Mouse (Mus musculus) intestine, postnatal 0 days (tissue): Measurements from ENCODE around the gene Cdh1. TPM values are rescaled to one million over a fixed set of nuclear protein-coding genes. Genes with fewer than 3 reads are reported as not detected.
A peak's percentile ranks its signal among the peaks of the same experiment; 100 is the strongest.
"Not testable (repeated sequence)": the region's sequence is repeated elsewhere in the genome, so short reads cannot be mapped to it uniquely, and the experiment has no call there.

Experiments
- ATAC-seq: fragments of 200-750 bp; cut with Nextera tagmentation; 2 replicates; pipeline ENCODE4 v1.8.0; 2017; ENCODE audit warnings: mild to moderate bottlenecking, moderate TSS enrichment, moderate library complexity
- H3K27ac ChIP-seq: fragments of 300-500 bp; sonication (generic); 2 replicates; pipeline ENCODE4 v1.5.1; 2014; ENCODE audit warnings: mild to moderate bottlenecking, low read depth, low read length, moderate library complexity
- H3K27me3 ChIP-seq: fragments of 300-500 bp; sonication (generic); replicated peaks from 2 replicates; pipeline ENCODE4 v1.6.1; 2014; ENCODE audit warnings: low read length, mixed read lengths; ENCODE audit not compliant: control insufficient read depth, insufficient read depth
- H3K36me3 ChIP-seq: fragments of 300-500 bp; sonication (generic); 2 replicates; pipeline ENCODE4 v1.6.1; 2014; ENCODE audit warnings: mild to moderate bottlenecking, moderate library complexity; ENCODE audit not compliant: control insufficient read depth, insufficient read depth
- H3K4me1 ChIP-seq: fragments of 300-500 bp; sonication (generic); replicated peaks from 2 replicates; pipeline ENCODE4 v1.6.1; 2014; ENCODE audit warnings: antibody characterized with exemption, low read length, mixed read lengths; ENCODE audit not compliant: control insufficient read depth, insufficient read depth
- H3K4me2 ChIP-seq: fragments of 300-500 bp; sonication (generic); replicated peaks from 2 replicates; pipeline ENCODE4 v1.6.1; 2014; ENCODE audit warnings: low read depth, mild to moderate bottlenecking, moderate library complexity
- H3K4me3 ChIP-seq: fragments of 300-500 bp; sonication (generic); 2 replicates; pipeline ENCODE4 v1.5.1; 2014; ENCODE audit warnings: low read depth, low read length
- H3K9ac ChIP-seq: fragments of 300-500 bp; sonication (generic); 2 replicates; pipeline ENCODE4 v1.6.1; 2014; ENCODE audit warnings: mild to moderate bottlenecking, low read depth, low read length
- H3K9me3 ChIP-seq: fragments of 300-500 bp; sonication (generic); 2 replicates; pipeline ENCODE4 v1.6.1; 2016; ENCODE audit warnings: mixed run types; ENCODE audit not compliant: control insufficient read depth
- CTCF ChIP-seq: sonication (generic); IDR thresholded peaks from 2 replicates; pipeline ENCODE4 v1.5.1; 2016; ENCODE audit warnings: low read depth, mild to moderate bottlenecking, control low read depth, antibody characterized with exemption, moderate library complexity
- WGBS: fragments of 180-500 bp; shearing (Covaris S2); extraction: QIAGEN DNeasy Blood & Tissue Kit; methylation state at CpG from one replicate; pipeline ENCODE4 v1.1.7; 2014; 5-methylcytosine and 5-hydroxymethylcytosine counted together
- polyA plus RNA-seq: library from polyadenylated mRNA; unstranded; fragments of >200 nt; fragmentation: Nextera tagmentation; extraction: Ambion mirVana; gene quantifications from 2 replicates; pipeline ENCODE4 v1.2.1, GENCODE M21; 2015

The Cdh1 gene
- polyA plus RNA-seq, 1 experiment from 2014 or later, result 82.1 TPM

DNA sequence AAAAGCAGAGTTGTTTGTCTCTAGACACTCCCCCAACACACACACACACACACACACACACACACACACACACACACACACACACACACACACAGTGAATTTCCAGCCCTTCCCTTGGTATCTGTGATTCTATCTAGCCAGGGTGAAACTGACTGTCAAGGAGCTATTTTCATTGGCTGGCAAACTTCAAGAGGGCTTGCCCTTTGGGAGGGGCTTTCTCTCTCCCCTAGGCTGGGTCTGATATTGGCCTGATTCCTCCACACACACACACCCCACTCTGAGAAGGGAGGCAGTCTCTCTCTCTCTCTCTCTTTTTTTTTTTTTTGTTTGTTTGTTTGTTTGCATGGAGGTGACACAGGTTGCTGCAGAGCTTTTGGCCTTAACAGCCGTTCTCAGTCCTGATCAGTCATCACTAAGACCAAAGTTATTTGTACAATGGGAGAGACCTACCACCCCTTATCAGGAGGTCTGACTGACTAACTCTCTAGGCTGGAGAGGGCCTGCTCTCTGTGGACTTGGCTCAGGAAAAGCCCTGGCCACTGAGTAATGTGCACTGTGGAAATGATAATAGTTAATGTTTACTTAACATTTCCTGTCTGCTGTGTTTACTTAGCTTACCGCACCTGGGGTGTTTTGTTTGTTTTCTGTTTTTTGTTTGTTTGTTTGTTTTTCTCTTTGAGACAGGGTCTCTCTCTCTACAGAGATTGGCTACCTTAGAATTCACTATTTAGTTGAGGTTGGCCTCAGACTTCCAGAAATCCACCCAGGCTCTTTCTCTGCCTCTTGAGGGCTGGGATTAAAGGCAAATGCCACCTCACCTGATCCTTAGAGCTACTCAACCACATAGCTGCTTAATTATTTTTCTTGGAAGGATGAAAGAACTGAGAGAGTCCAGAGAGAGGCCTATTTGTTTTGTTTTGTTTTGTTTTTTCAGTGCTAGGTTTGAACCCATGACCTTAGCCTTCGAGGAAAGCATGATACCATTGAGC, 14.4 kb upstream of the Cdh1 start:
- 39% methylated on average over 3 of the region's 3 CpGs for WGBS

DNA sequence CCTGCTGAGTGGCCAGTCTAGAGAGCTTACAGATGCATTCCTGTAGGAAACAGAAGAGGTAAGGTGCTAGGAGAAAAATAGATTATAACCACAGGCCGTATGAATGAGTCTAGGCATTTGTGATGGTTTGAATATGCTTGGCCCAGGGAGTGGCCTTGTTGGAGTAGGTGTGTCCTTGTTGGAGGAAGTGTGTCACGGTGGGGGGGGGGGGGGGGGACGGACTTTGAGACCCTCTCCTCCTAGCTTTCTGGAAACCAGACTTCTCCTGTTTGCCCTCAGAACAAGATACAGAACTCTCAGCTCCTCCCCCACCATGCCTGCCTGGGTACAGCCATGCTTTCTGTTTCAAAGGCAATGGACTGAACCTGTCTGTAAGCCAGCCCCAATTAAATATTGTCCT, 10.7 kb upstream of the Cdh1 start:
- no peak overlapping the region for H3K4me3 ChIP-seq
- no peak for TF ChIP-seq CTCF
- H3K4me1 ChIP-seq, result 0 out of 2 replicates have a peak, but pooled peaks cover 3% of the 10 kb centered on the region
- H3K9me3 ChIP-seq, result no peaks in the 10 kb centered on the region
- 25% methylated on average over 3 of the region's 3 CpGs for WGBS
- H3K27ac ChIP-seq, result no peak overlapping the region
- H3K9ac ChIP-seq, result no peak overlapping the region
- ATAC-seq, result peak; percentile 75
- no peaks in the 10 kb centered on the region for H3K36me3 ChIP-seq
- no peak overlapping the region for H3K4me2 ChIP-seq
- H3K27me3 ChIP-seq, result no peaks in the 10 kb centered on the region

More for the DNA sequence above, 14.4 kb upstream of the Cdh1 start:
- Histone ChIP-seq H3K27ac (peak overlapping the region; percentile 31), H3K9me3 (no peaks in the 10 kb centered on the region), H3K4me1 (no peaks in the 10 kb centered on the region; the same call in 1 of the 2 replicates), H3K27me3 (no peaks in the 10 kb centered on the region), H3K4me2 (no peak overlapping the region), H3K4me3 (no peak overlapping the region), H3K36me3 (no peaks in the 10 kb centered on the region), H3K9ac (no peak overlapping the region)
- peak; percentile 31 for ATAC-seq
- no peak for TF ChIP-seq CTCF

DNA sequence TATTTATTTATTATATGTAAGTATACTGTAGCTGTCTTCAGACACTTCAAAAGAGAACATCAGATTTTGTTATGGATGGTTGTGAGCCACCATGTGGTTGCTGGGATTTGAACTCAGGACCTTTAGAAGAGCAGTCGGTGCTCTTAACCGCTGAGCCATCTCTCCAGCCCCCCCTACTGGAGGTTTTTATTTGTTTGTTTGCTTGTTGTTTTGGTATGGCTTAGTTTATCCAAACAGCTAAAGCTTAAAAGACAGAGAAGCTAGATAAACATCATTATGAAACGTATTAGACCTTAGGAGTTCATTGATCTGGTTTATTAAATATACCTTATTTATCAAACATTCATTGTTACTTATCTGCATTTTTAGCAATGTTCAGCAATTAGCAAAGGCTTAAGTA, 7.5 kb upstream of the Cdh1 start:
- H3K9me3 ChIP-seq, H3K4me2 ChIP-seq, ATAC-seq, H3K4me1 ChIP-seq, H3K4me3 ChIP-seq, H3K9ac ChIP-seq, H3K27me3 ChIP-seq, H3K27ac ChIP-seq, H3K36me3 ChIP-seq: not testable (repeated sequence)
- 87% methylated on average over 3 of the region's 3 CpGs for WGBS

DNA sequence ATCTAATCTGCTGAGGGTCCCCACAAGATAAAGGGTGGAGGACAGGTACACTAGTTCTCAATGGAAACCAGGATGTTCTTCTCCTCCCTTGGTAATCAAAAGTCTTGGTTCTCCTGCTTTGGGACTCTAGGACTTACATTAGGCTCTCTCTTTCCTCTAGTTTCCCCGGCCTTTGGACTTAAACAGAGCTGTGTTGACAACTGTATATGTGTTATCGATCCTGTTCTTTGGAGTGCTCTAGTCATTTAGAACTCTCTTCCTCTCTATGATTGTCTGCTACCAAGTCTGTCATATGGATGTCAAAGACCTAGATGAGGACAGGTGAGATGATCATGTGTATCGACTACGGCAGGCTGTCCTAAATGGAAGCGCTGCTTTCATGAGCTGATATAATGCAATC, 6.1 kb upstream of the Cdh1 start:
- Histone ChIP-seq H3K9me3 (no peaks in the 10 kb centered on the region), H3K27me3 (no peaks in the 10 kb centered on the region), H3K27ac (peak overlapping the region; percentile 66), H3K4me3 (no peak overlapping the region), H3K4me2 (no peak overlapping the region), H3K36me3 (no peaks in the 10 kb centered on the region), H3K4me1 (0 out of 2 replicates have a peak, but pooled peaks cover 3% of the 10 kb centered on the region), H3K9ac (no peak overlapping the region)
- no peak for TF ChIP-seq CTCF
- 66% methylated on average over 5 of the region's 5 CpGs for WGBS
- ATAC-seq, result peak; percentile 26; the same call in 1 of the 2 replicates

DNA sequence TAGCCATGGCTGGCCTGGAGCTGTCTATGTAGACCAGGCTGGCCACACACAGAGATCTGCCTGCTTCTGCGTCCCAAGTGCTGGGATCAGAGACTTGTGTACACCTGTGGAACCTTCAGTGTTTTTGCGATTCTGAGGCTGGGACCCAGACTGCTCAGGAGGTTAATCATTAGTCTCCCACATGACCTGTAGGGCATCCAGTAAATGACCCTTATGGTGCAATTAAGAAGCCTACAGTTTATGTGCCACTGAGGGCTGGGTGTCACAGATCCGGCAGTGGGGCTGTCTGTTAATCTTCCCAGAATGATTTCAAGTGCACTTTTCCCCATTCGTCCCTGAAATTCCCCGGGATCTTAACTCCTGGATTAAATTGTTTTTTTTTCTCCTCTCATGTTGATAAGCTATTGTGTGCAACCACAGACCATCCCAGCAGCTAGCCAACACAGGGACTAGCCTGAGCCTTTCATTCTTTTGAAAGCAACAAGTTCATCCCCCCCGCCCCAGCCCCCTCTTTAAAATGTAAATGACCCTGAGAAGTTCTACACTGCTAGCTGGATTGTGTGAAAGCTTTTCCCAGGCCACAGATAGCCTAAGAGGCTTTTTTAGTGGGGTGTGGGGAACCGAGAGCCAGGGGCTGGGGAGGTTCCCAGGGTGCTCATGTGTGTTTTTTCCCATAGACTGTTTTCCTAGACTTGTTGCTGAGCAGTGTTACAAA, 3.7 kb upstream of the Cdh1 start:
- Histone ChIP-seq H3K27me3 (0 out of 2 replicates have a peak, but pooled peaks cover 3% of the 10 kb centered on the region), H3K9ac (no peak overlapping the region), H3K27ac (peak overlapping the region; percentile 86), H3K4me1 (0 out of 2 replicates have a peak, but pooled peaks cover 3% of the 10 kb centered on the region), H3K4me2 (no peak overlapping the region), H3K9me3 (no peaks in the 10 kb centered on the region), H3K36me3 (no peaks in the 10 kb centered on the region), H3K4me3 (no peak overlapping the region)
- TF ChIP-seq CTCF, result no peak
- 32% methylated on average over 7 of the region's 7 CpGs for WGBS
- 0 out of 2 replicates have a peak, but pooled peaks have one; percentile 19 for ATAC-seq

DNA sequence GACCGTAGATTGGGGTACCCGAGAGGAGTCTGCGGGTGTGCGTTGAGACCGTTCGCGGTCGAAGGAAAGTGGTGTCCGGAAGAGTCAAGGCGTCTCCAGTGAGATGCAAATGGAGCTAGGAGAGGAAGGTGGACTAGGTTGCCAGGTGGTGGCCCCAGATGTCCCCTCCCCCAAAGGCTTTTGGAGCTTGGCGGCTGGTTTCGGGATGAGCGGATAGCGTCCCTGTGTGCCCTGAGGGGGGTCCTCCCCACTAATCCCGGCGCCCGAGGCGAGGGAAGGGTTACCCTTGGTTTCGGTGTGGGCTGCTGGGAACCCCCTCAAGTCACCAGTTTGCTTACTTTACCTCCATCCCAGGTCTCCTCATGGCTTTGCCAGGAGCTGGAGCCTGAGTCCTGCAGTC, 782 bp downstream of the Cdh1 start:
- no peak for TF ChIP-seq CTCF
- peak overlapping the region; percentile 81 for H3K27ac ChIP-seq
- no peaks in the 10 kb centered on the region for H3K4me1 ChIP-seq
- 0 out of 2 replicates have a peak, but pooled peaks cover 3% of the 10 kb centered on the region for H3K27me3 ChIP-seq
- WGBS, result 1% methylated on average over 19 of the region's 19 CpGs
- peak overlapping the region; percentile 64 for H3K4me3 ChIP-seq
- peak overlapping the region; percentile 85 for H3K9ac ChIP-seq
- no peaks in the 10 kb centered on the region for H3K9me3 ChIP-seq
- H3K36me3 ChIP-seq, result no peaks in the 10 kb centered on the region
- peak overlapping the region; percentile 65 for H3K4me2 ChIP-seq
- no peak for ATAC-seq
